ENCODE assay signal across 22 mouse cellular contexts in genomic region chr3:129474451-129474850, GRCm38 (mm10).
"Had no signal": no experiment of that assay in that cellular context is flagged by ENCODE, and none has a peak within 500 bp of the region (broad histone marks: within the 10 kb centered on the region; RNA-seq: fewer than 3 reads in every experiment).

No protein-coding gene starts in this region.

- ATAC-seq: lung, postnatal 0 days; midbrain, embryonic 13.5 days; midbrain, embryonic 16.5 days had no signal

- H3K9me3 ChIP-seq: liver, embryonic 13.5 days; midbrain, embryonic 10.5 days; midbrain, embryonic 13.5 days; neural tube, embryonic 13.5 days; stomach, embryonic 15.5 days had no signal

- DNase-seq: kidney, adult 2 months; kidney, postnatal 25 days; layer of hippocampus, adult 9-11 months; liver, embryonic 13.5 days; lung, embryonic 14.5 days; retina, postnatal 1 day; right cerebral cortex, postnatal 25 days; spleen, adult 18-20 months; thymus, adult 2 months; thymus, postnatal 14 days; thymus, postnatal 4 days had no signal

- H3K27me3 ChIP-seq: liver, embryonic 13.5 days; megakaryocyte, embryonic 14.5 days; midbrain, embryonic 13.5 days; neural tube, embryonic 13.5 days; stomach, embryonic 15.5 days had no signal

- H3K4me3 ChIP-seq: layer of hippocampus, adult 2 months; liver, embryonic 13.5 days; megakaryocyte, embryonic 14.5 days; midbrain, embryonic 10.5 days; midbrain, embryonic 13.5 days; myocyte; neural tube, embryonic 13.5 days; stomach, embryonic 15.5 days had no signal

- H3K27ac ChIP-seq: kidney, postnatal 0 days; layer of hippocampus, adult 2 months; liver, embryonic 13.5 days; macrophage; midbrain, embryonic 10.5 days; midbrain, embryonic 13.5 days; neural tube, embryonic 13.5 days; stomach, embryonic 15.5 days had no signal

- H3K36me3 ChIP-seq: liver, embryonic 13.5 days; midbrain, embryonic 10.5 days; midbrain, embryonic 13.5 days; neural tube, embryonic 13.5 days; stomach, embryonic 15.5 days had no signal

- H3K4me1 ChIP-seq: midbrain, embryonic 10.5 days; midbrain, embryonic 13.5 days; neural tube, embryonic 13.5 days; stomach, embryonic 15.5 days had no signal

- H3K9ac ChIP-seq: liver, embryonic 13.5 days; lung, embryonic 14.5 days; midbrain, embryonic 13.5 days; neural tube, embryonic 13.5 days; stomach, embryonic 15.5 days had no signal
